Mouse (Mus musculus) WW6 (cell line): ENCODE measurements around the gene Aak1.
A peak's percentile ranks its signal among the peaks of the same experiment; 100 is the strongest.

Experiments
- DNase-seq: peaks from one replicate; pipeline ENCODE4 v3.0.0-alpha.2; 2013; ENCODE audit warnings: low read depth, low spot score

The Aak1 gene

DNA sequence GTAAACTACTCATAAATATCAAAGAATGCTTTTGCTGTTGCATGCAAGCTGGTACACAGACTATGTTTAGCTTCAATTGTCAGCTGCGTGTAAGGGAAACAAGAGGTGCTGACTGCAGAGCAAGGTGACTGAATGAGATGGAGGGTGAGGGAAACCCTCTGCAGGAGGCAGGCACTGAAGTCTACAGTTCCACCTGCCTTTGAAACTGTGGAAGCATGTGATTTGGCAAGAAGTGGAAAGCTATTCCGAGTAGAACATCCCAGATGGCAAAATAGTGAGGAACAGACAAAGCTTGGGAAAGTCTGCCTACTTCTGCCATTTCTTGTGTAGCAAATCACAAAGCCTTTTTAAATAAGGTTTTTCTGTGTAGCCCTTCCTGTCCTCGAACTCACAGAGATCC is 106.4 kb downstream of the Aak1 start:
- no peak for DNase-seq

DNA sequence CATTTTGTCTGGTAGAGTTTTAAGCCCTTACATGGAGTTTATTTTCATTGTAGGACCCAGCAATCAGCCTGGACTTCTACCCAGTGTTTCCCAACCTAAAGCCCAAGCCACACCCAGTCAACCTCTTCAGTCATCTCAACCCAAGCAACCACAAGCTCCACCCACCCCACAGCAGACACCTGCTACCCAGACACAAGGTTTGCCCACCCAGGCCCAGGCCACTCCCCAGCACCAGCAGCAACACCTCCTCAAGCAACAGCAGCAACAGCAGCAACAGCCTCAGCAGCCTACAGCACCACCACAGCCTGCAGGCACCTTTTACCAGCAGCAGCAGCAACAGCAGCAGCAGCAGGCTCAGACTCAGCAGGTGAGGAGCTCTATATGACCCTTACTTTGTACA is 106.9 kb downstream of the Aak1 start:
- no peak for DNase-seq

DNA sequence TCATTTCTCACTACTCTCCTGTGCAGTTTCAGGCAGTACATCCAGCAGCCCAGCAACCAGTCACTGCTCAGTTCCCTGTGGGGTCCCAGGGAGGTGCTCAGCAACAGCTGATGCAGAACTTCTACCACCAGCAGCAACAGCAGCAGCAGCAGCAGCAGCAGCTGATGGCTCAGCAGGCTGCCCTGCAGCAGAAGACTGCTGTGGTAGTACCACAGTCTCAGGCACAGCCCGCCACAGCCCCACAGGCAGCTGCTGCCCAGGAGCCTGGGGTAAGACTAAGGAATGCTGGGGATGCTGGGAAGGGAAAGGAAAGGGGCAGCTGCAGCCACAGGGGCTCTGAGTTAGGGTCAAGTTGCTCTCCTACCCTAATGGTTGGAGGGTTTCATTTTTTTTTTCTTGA is 109.7 kb downstream of the Aak1 start:
- DNase-seq, result no peak

DNA sequence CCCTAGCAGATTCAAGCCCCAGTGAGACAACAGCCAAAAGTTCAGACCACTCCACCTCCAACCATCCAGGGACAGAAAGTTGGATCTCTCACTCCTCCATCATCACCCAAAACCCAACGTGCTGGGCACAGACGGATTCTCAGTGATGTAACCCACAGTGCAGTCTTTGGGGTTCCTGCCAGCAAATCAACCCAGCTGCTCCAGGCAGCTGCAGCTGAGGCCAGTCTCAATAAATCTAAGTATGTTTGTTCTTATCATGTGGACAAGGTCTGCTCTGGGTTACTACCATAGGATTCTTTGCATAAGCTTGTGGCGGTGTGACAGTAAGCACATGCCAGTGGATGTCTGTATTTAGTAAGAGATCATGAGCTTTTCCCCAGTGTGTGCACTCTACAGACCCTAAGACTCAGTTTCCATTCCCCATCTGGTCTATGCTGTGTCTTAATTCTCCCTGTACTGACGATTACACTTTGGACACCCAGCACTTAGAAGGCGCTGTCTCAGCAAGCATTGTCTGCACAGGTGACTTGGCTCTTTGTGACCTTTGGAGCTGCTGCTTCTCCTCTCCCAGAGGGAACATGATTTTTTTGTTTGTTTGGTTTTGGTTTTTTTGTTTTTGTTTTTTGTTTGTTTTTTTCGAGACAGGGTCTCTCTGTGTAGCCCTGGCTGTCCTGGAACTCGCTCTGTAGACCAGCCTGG is 114.8 kb downstream of the Aak1 start:
- DNase-seq, result no peak

DNA sequence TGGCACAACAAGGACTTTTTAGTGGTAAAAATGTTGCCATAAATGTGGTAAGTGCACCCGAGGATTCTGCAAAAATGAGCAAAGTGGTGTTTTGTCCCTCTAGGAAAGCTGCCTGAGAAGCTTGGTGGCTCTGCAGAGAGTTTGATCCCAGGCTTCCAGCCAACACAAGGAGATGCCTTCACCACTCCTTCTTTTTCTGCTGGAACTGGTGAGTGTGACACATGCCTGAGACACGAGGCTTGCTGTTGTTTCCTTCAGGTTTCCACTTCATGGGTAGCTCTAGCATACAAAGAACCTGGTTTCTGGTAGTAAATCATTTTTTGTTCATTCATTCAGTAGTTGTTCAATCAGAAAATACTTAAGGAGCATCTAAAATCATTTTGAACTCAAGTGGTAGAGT is 117.8 kb downstream of the Aak1 start:
- no peak for DNase-seq

DNA sequence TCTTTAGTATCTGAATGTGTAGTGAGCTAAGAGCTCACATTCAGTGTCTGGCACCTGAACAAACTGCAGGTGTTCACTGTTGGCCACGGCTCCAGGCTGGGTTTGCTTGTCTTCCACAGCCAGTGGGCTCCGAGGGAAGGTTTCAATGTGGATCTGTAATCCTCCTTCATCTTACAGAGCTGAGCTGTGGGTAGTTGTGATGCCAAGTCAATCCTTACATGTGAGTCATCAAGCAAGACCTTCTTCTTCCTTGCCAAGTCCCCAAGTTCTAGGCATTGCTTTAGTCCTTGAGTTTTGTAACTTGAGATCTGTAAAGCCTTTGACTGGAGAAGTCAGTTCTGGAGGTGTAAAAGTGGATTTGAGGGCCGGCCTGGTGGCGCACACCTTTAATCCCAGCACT is 124.6 kb downstream of the Aak1 start:
- no peak for DNase-seq

DNA sequence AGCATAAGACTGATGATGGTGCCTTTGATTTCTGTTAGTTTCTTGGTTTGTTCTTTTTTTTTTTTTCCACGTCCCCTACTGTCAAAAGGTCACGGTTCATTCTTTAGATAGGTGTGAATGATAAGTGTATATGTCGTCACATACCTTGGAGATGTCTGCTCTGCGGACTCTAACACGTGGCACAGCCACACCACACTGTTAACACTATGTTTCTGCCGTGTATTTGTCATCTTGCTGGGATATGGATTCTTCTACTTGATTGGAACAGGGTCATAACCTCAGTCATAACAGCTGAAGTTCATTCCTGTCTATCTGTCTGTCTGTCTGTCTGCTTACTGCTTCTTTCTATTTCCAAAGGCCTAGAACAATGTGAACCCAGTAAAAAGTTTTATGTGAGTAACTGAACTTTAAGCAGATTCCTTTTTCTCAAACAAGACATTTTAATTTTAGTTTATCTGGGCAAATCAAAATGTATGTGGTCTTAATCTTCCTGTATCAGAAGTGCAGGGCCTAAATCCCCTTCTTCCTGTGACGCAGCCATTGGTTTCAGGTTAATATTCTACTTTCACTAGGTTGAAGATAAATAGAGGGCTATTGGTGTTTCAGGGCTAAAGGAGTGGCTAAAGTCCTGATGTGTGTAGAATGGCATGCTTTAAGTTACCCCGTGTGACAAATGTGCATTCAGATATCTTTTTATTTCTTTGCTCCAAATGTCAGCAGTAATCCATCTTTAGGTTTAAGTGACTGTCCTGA is 129.0 kb downstream of the Aak1 start:
- no peak for DNase-seq

DNA sequence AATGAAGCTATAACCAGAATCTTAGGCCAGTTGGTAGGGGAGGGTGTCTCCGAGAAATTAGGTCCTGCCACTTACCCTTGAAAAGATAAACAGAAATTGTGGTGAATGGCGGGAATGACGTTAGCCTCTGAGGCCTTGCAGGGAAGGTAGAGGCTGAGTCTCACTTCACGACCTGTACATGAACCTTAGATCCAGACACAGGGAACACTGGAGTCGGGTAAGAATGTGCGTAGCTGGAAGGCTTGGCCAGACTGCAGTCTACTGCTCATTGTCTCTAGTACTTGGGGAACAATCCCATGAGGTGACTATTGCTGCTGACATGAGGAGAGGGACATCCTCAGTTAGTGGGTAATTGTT is 129.6 kb downstream of the Aak1 start:
- DNase-seq, result no peak

DNA sequence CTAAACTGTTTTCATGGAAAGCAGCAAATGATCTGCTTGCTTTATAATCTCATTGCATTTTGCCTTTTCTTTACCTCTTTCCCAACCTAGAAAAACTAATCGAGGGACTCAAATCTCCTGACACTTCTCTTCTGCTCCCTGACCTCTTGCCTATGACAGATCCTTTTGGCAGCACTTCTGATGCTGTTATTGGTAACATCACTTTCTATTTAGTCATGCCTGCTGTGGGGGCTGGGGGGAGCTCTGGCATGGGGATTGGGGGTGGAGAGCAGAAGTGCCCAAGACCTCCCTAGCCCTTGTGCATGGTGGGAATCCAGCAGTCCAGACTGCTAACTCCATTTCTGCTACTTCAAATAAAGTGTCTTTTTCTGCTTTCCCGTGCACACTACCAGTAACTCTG is 131.9 kb downstream of the Aak1 start:
- no peak for DNase-seq

DNA sequence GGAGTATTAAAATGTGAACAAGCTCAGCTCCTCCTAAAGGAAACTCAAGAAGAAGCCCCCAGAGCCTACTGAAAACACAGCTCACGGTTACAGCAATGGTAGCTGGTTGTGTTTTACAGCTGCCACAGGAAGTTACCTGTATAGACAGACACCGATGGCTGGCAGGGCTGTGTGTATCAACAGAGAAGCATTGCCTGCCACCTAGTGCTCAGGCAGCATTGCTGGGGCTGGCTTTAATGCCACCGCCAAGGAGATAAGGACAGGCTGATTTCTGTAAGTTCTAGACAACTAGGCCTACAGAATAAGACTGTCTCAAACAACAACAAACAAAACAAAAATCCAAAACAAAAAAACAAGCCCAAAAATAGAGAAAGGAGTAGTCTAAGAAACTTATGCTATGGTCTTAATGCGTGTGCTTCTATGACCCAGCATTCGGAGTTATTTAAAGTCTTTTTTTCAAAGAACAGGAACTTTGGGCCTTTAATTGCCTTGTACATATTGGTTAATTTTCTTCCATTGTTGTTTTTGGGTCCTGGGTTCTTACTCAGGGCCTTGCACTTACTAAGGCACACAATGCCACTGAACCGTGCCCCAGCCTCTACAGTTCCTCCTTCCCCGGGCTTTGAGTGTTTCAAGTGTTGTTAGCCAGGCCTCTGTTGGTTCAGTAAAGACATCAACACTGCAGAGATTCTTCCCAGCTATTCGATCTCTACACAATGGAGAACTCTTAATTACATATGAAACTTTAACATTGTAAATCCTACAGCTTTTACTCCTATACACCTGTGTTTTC is 136.2 kb downstream of the Aak1 start:
- DNase-seq, result no peak

DNA sequence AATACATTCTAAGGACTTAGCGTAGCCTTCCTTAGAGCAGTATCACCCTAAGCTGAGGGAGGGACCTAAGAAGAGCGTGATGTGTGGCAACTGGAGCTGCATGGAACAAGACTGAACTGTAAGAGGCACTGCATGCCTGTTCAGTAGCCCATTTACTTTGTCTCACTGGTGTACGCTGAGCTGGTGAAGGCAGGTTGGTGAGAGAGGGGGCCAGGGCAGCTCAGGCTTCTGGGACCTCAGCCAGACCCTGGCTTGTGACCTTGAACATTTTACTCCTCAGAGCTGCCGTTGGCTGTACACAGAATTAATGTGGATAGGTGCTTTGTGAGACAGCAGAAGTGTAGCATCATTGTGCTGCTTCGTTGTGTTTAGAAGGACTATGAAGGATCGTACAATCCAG is 140.3 kb downstream of the Aak1 start:
- no peak for DNase-seq

DNA sequence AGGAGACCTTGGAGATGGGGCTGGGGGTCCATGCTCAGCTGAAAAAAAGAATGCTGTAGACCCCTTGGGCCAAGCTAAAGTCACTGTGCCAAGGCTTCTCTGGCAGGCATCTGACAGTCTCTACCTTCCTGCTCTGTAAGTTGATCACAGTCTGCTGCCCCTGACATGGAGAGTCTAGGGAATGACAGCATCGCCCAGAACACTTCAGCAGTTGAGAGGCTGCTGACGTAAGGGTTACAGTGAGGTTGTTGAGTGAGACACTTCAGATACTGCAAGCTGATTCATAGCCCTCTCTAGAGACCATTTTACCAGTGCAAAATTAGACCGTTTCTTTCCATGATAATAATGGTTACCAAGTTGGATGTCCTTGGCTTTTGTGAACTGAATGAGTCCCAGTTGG is 141.7 kb downstream of the Aak1 start:
- no peak for DNase-seq

DNA sequence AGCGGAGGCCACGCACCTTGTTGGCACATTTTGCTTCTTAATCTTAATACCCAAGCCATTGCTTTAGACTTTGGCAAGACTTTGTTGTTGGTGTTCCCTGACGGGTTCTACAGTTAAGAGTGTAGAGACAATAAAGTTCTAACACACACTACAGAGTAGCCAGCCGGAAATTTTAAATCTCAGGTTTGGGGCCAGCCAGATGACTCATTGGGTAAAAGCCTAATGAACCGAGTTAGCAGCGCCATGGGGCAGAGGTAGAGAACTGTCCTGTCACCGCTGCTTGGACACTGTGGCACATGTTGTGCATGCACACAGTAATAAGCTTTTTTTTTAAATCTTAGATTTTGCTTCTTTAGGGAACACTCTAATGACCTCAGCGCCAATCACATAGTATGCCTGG is 143.0 kb downstream of the Aak1 start:
- DNase-seq, result no peak

DNA sequence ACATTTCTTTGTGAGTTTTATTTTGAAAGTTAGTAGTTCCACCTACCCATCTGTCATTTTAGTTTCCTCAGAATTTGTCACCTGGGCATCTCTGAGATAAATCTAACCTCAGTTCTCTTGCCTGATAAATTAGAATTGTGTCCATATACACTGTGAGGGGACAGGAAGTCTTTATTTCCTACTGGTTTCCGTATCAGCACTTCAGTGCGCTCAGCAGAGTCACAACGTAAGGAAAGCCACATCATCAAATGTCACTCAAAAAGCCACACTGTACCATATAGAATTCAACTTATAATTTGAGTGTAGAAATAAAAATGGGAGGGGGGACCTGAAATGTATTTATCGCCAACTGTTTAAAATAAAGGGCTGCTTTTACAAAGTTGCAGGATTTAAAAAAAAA is 144.9 kb downstream of the Aak1 start:
- DNase-seq, result no peak

DNA sequence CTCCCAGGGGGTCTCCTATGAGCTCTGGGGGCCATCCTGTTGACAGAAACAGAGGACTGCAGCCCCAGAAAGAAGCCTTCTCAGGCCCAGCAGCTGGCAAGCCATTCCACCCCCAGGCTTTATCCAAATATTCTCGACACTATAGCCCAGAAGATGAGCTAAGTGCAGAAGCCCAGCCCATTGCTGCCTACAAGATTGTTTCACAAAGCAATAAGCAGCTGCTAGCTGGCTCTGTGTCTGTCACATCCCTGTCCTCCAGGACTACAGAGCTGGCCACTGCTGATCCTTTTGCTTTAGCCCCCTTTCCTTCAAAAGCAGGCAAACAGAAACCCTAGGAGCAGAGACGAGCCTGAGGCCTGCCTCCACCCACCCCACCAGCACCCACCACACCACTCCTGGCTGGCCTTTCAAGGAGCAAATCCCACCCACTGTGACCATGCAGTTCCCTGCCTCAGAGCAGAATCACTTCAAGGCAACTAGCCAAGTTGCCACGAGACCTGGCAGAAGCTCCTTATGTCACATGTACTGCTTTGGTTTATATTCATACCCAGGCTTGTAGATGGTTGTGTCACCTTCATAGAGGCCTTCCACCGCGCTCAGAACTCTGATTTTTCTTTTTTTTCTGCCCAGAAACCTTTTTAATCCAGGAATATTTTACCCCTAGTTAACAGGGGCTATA is 147.5 kb downstream of the Aak1 start:
- DNase-seq, result no peak

DNA sequence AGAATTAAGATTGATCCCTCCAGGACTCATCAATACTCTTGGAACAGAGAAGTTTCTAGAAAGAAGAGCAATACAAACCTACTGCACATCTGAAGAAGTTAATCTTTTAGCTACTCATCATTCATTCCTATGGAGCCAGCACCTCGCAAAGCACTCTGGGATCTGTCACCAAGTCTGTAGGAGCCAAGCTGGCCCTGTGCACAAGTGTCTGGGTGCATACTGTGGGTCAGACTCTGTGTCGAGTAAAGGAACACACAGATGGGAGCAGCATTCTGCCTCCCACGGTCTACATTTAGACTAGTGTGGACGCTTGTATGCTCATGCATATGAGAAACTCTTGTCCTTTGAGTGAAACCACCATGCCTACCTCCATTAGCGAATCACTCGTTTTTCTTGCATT is 148.0 kb downstream of the Aak1 start:
- DNase-seq, result no peak

DNA sequence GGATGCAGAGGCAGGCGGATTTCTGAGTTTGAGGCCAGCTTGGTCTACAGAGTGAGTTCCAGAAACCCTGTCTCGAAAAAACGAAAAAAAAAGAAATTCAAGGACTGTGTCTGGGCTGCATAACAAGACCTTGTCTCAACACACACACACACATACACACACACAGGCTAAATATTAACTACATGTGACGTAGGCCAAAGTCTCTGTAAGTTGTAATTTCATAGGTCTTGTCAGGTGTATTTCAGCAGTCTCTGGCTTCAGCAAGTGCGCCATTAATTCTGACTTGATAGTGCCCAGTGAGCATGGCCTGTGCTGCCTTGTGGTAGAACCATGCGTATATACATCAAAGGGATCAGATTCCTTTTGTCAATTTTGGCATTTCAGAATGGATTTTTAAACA is 152.7 kb downstream of the Aak1 start:
- no peak for DNase-seq

DNA sequence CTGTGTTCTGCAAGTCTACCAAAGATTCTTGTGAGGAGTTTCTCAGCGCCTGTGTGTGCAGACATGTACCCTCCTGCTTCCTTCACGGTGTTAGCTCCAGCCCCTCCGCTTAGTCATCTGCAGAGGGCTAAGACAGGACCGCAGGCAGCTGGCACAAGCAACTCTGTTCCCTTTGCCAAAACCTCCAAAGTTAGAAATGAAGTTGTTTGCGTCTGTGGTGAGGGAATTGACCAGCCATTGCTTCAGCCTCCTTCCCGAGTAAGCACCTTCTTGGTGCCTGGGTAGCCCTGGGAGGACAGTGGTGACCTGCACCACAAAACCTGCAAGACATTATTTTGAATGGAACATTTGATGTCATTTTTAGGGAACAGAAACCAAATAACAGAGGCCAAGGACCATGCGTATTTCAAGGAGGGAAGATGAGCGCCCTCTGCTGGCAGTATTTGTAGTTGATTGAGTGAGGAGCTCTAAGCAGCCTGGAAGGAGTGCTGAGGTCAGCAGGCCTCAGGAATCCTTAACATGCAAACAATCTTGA is 153.3 kb downstream of the Aak1 start:
- DNase-seq, result peak; percentile 70

DNA sequence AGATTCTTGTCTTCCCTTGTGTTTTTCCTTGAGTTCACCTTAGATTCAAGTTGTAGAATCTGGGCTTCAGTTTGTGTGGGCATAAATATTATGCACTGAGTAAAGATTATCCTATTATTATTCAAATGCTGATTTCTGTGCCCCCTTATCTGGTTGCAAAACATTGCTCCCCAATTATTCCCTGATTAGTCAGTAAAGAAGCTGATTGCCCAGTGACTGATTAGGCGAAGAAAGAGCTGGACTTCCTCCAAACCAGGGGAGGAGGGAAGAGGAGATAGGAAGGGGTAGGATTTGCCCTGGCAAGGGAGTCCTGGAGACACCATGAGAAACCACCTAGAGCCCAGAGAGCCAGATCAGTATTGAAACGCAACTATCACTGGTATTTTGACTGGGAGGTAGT is 154.8 kb downstream of the Aak1 start:
- DNase-seq, result no peak

DNA sequence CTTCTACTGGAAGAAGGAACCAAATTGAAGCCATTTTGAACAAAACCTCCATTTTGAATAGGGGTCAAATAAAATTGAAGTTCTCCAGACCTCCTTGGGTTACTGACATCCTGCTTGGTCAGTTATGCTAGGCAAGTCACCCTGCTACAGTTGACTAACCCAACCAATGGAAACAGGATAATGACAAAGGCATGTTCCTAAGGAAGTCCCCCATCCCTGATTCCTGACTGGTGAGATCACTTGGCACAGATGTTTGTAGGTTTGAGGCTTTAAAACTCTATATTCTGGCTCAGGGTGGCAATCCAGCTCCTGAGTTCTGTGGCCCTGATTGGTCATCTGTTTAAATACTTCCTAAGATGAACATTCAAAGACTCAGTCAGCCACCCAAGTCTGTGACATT is 156.3 kb downstream of the Aak1 start:
- no peak for DNase-seq

DNA sequence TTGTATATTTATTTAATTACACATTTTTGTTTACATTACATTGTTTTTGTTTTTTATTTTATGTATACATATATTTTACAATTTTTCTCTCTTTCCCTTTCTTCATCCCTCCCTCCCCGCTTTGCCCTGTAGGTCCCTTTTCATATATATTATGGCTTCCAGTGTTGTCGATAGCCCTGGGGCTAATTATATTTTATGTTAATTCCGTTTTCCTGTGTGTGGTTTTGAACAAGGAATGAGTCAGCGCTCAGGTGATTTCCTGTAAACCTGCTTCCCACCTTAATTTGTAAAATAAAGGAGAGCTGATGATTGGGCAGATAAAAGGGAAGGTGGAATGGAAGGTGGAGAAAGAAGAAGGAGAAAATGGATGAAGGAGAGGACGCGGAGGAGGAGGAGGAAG is 159.6 kb downstream of the Aak1 start, which contains the start of gene Nfu1:
Nfu1 (plus strand) TSS at position 350 of the 400 bp plus-strand sequence.
- DNase-seq, result no peak
